Mouse (Mus musculus): ENCODE measurements around the gene Tapt1. TPM values are rescaled to one million over a fixed set of nuclear protein-coding genes. Genes with fewer than 3 reads are reported as not detected.

Gene Tapt1
- polyA plus RNA-seq, 1 experiment, result 13.9 TPM

GRCm38 (mm10) chr5:44215118-44215517 lies 11.3 kb downstream of the Tapt1 start:
- H3K27ac ChIP-seq (ENCODE audit: insufficient read depth, low read depth, low read length), result no peak overlapping the region
- H3K4me3 ChIP-seq (ENCODE audit: low read depth, low read length), result no peak overlapping the region
- TF ChIP-seq CTCF (IDR thresholded peaks at IDR 0.05; ENCODE audit: extremely low read depth, insufficient read length, insufficient replicate concordance, low read depth, low read length) (no peak), POLR2A (IDR thresholded peaks at IDR 0.05; ENCODE audit: low read depth, low read length) (no peak)
- no peaks in the 10 kb centered on the region for H3K4me1 ChIP-seq (ENCODE audit: control insufficient read depth, insufficient read depth, insufficient read length, low read length)
- H3K27me3 ChIP-seq (ENCODE audit: control insufficient read depth, insufficient read depth, low read length), result no peaks in the 10 kb centered on the region
- peaks cover 3% of the 10 kb centered on the region for H3K36me3 ChIP-seq (ENCODE audit: control insufficient read depth, insufficient read depth, low read length)

GRCm38 (mm10) chr5:44214025-44214424 lies 12.4 kb downstream of the Tapt1 start:
- Histone ChIP-seq H3K4me3 (ENCODE audit: low read depth, low read length) (no peak overlapping the region), H3K27ac (ENCODE audit: insufficient read depth, low read depth, low read length) (no peak overlapping the region), H3K36me3 (ENCODE audit: control insufficient read depth, insufficient read depth, low read length) (peaks cover 3% of the 10 kb centered on the region), H3K27me3 (ENCODE audit: control insufficient read depth, insufficient read depth, low read length) (no peaks in the 10 kb centered on the region), H3K4me1 (ENCODE audit: control insufficient read depth, insufficient read depth, insufficient read length, low read length) (no peaks in the 10 kb centered on the region)
- no peak for TF ChIP-seq POLR2A (IDR thresholded peaks at IDR 0.05; ENCODE audit: low read depth, low read length)
- TF ChIP-seq CTCF (IDR thresholded peaks at IDR 0.05; ENCODE audit: extremely low read depth, insufficient read length, insufficient replicate concordance, low read depth, low read length), result no peak
- 34% methylated on average over 2 of the region's 2 CpGs for WGBS

GRCm38 (mm10) chr5:44213391-44213790 lies 13.0 kb downstream of the Tapt1 start:
- no peaks in the 10 kb centered on the region for H3K27me3 ChIP-seq (ENCODE audit: control insufficient read depth, insufficient read depth, low read length)
- TF ChIP-seq CTCF (IDR thresholded peaks at IDR 0.05; ENCODE audit: extremely low read depth, insufficient read length, insufficient replicate concordance, low read depth, low read length), result no peak
- no peak for TF ChIP-seq POLR2A (IDR thresholded peaks at IDR 0.05; ENCODE audit: low read depth, low read length)
- H3K27ac ChIP-seq (ENCODE audit: insufficient read depth, low read depth, low read length), result no peak overlapping the region
- peaks cover 3% of the 10 kb centered on the region for H3K36me3 ChIP-seq (ENCODE audit: control insufficient read depth, insufficient read depth, low read length)
- 93% methylated on average over 5 of the region's 5 CpGs for whole genome bisulfite sequencing
- no peak overlapping the region for H3K4me3 ChIP-seq (ENCODE audit: low read depth, low read length)
- no peaks in the 10 kb centered on the region for H3K4me1 ChIP-seq (ENCODE audit: control insufficient read depth, insufficient read depth, insufficient read length, low read length)

GRCm38 (mm10) chr5:44211818-44212465 lies 14.5 kb downstream of the Tapt1 start:
- 82% methylated on average over 6 of the region's 6 CpGs for WGBS
- H3K4me1 ChIP-seq (ENCODE audit: control insufficient read depth, insufficient read depth, insufficient read length, low read length), result no peaks in the 10 kb centered on the region
- H3K4me3 ChIP-seq (ENCODE audit: low read depth, low read length), result no peak overlapping the region
- TF ChIP-seq POLR2A (IDR thresholded peaks at IDR 0.05; ENCODE audit: low read depth, low read length), result no peak
- TF ChIP-seq CTCF (IDR thresholded peaks at IDR 0.05; ENCODE audit: extremely low read depth, insufficient read length, insufficient replicate concordance, low read depth, low read length), result no peak
- H3K27me3 ChIP-seq (ENCODE audit: control insufficient read depth, insufficient read depth, low read length), result no peaks in the 10 kb centered on the region
- H3K27ac ChIP-seq (ENCODE audit: insufficient read depth, low read depth, low read length), result no peak overlapping the region
- peaks cover 3% of the 10 kb centered on the region for H3K36me3 ChIP-seq (ENCODE audit: control insufficient read depth, insufficient read depth, low read length)

- TF ChIP-seq POLR2A (IDR thresholded peaks at IDR 0.05; ENCODE audit: low read depth, low read length), result no peak
- TF ChIP-seq CTCF (IDR thresholded peaks at IDR 0.05; ENCODE audit: extremely low read depth, insufficient read length, insufficient replicate concordance, low read depth, low read length), result no peak
- 91% methylated on average over 4 of the region's 4 CpGs for WGBS
Measured at GRCm38 (mm10) chr5:44207286-44207685, 19.1 kb downstream of the Tapt1 start.

GRCm38 (mm10) chr5:44206651-44207050 lies 19.8 kb downstream of the Tapt1 start:
- no peak for TF ChIP-seq POLR2A (IDR thresholded peaks at IDR 0.05; ENCODE audit: low read depth, low read length)
- TF ChIP-seq CTCF (IDR thresholded peaks at IDR 0.05; ENCODE audit: extremely low read depth, insufficient read length, insufficient replicate concordance, low read depth, low read length), result no peak
- H3K36me3 ChIP-seq (ENCODE audit: control insufficient read depth, insufficient read depth, low read length), result no peaks in the 10 kb centered on the region; the same call in 1 of the 2 replicates
- H3K27me3 ChIP-seq (ENCODE audit: control insufficient read depth, insufficient read depth, low read length), result no peaks in the 10 kb centered on the region
- H3K4me1 ChIP-seq (ENCODE audit: control insufficient read depth, insufficient read depth, insufficient read length, low read length), result no peaks in the 10 kb centered on the region
- no peak overlapping the region for H3K27ac ChIP-seq (ENCODE audit: insufficient read depth, low read depth, low read length)
- WGBS, result 72% methylated on average over 5 of the region's 5 CpGs
- no peak overlapping the region for H3K4me3 ChIP-seq (ENCODE audit: low read depth, low read length)

More at GRCm38 (mm10) chr5:44207286-44207685, 19.1 kb downstream of the Tapt1 start:
- Histone ChIP-seq H3K36me3 (ENCODE audit: control insufficient read depth, insufficient read depth, low read length) (no peaks in the 10 kb centered on the region; the same call in 1 of the 2 replicates), H3K27me3 (ENCODE audit: control insufficient read depth, insufficient read depth, low read length) (no peaks in the 10 kb centered on the region), H3K4me3 (ENCODE audit: low read depth, low read length) (no peak overlapping the region), H3K4me1 (ENCODE audit: control insufficient read depth, insufficient read depth, insufficient read length, low read length) (no peaks in the 10 kb centered on the region), H3K27ac (ENCODE audit: insufficient read depth, low read depth, low read length) (no peak overlapping the region)

GRCm38 (mm10) chr5:44203410-44203809 lies 23.0 kb downstream of the Tapt1 start:
- peaks cover 2% of the 10 kb centered on the region; the same call in 1 of the 2 replicates for H3K36me3 ChIP-seq (ENCODE audit: control insufficient read depth, insufficient read depth, low read length)
- TF ChIP-seq POLR2A (IDR thresholded peaks at IDR 0.05; ENCODE audit: low read depth, low read length) (no peak), CTCF (IDR thresholded peaks at IDR 0.05; ENCODE audit: extremely low read depth, insufficient read length, insufficient replicate concordance, low read depth, low read length) (no peak)
- H3K27me3 ChIP-seq (ENCODE audit: control insufficient read depth, insufficient read depth, low read length), result no peaks in the 10 kb centered on the region
- 32% methylated on average over 1 of the region's 1 CpGs for WGBS
- H3K4me1 ChIP-seq (ENCODE audit: control insufficient read depth, insufficient read depth, insufficient read length, low read length), result no peaks in the 10 kb centered on the region
- H3K27ac ChIP-seq (ENCODE audit: insufficient read depth, low read depth, low read length), result no peak overlapping the region
- H3K4me3 ChIP-seq (ENCODE audit: low read depth, low read length), result no peak overlapping the region

Data from small intestine, adult 2 months (tissue).